Mouse (Mus musculus): ENCODE data around the gene Lrit2.

GRCm38 (mm10) chr14:37109460-37109859 is 41.7 kb downstream of the Lrit2 start:
- no peak for TF ChIP-seq POLR2A (IDR thresholded peaks at IDR 0.05; ENCODE audit: control insufficient read depth, low read depth, low read length)
- TF ChIP-seq CTCF (IDR thresholded peaks at IDR 0.05; ENCODE audit: control insufficient read depth, insufficient read depth, insufficient replicate concordance, low read depth, low read length): no peak

All from testis, adult 2 months (tissue).